Mouse (Mus musculus) bone marrow, adult 2 months (tissue): ENCODE data around the gene Zfp229. TPM values are rescaled to one million over a fixed set of nuclear protein-coding genes. Genes with fewer than 3 reads are reported as not detected.
"Not testable (repeated sequence)": the region's sequence is repeated elsewhere in the genome, so short reads cannot be mapped to it uniquely, and the experiment has no call there.

ENCODE experiments used
- H3K27ac ChIP-seq: fragments of 200-500 bp; 2 replicates; pipeline ENCODE4 v1.5.1; 2012; ENCODE audit warnings: low read depth, mild to moderate bottlenecking, control low read depth, inconsistent platforms, low read length; ENCODE audit not compliant: control insufficient read depth, poor library complexity, insufficient read depth
- H3K4me1 ChIP-seq: fragments of 200-500 bp; 2 replicates; pipeline ENCODE4 v1.6.1; 2011; ENCODE audit warnings: low read length; ENCODE audit not compliant: control insufficient read depth, insufficient read depth
- H3K4me3 ChIP-seq: fragments of 200-500 bp; replicated peaks from 2 replicates; pipeline ENCODE3; 2011; ENCODE audit warnings: mild to moderate bottlenecking, low read depth, low read length, control low read depth; ENCODE audit not compliant: control insufficient read depth
- CTCF ChIP-seq: fragments of 200-500 bp; IDR thresholded peaks from 2 replicates; pipeline ENCODE4 v1.5.1; 2011; ENCODE audit warnings: low read length, control low read depth; ENCODE audit not compliant: control insufficient read depth, insufficient read depth
- POLR2A ChIP-seq: fragments of 200-500 bp; IDR thresholded peaks from 2 replicates; pipeline ENCODE4 v1.6.1; 2011; ENCODE audit warnings: low read depth, mild to moderate bottlenecking, control low read depth, low read length, borderline replicate concordance; ENCODE audit not compliant: control insufficient read depth
- WGBS: fragments of 180-500 bp; shearing (Covaris S2); methylation state at CpG from one replicate; pipeline ENCODE4 v1.1.7; 2018; 5-methylcytosine and 5-hydroxymethylcytosine counted together
- polyA plus RNA-seq: library from polyadenylated mRNA; stranded (reverse); fragments of >200 nt; gene quantifications from 2 replicates; pipeline ENCODE4 v1.2.4, GENCODE M21; 2011; ENCODE audit warnings: low replicate concordance; ENCODE audit not compliant: missing spikeins, insufficient read depth, insufficient read length

Zfp229 gene
- 3.1 TPM in 1 of 2 replicates, not detected in the other for polyA plus RNA-seq

- H3K4me1 ChIP-seq, H3K4me3 ChIP-seq, H3K27ac ChIP-seq: not testable (repeated sequence)
- 98% methylated on average over 12 of the region's 22 CpGs for WGBS
These were observed at the start of gene Zfp229 for GRCm38 (mm10) chr17:21730495-21730894. Zfp229 (plus strand) TSS chr17:21730795.

- H3K27ac ChIP-seq = no peak within 1 kb of the TSS
- no peak within 1 kb of the TSS for H3K4me3 ChIP-seq
- 83% methylated on average over 3 of the region's 3 CpGs for WGBS
- no peaks in the 10 kb centered on the region for H3K4me1 ChIP-seq
- TF ChIP-seq POLR2A (no peak), CTCF (no peak)
These were observed 39.0 kb upstream of the Zfp229 start, which contains the start of gene Gm10226 for GRCm38 (mm10) chr17:21691560-21691959. Gm10226 (plus strand) TSS chr17:21691860.

GRCm38 (mm10) chr17:21693342-21693741 is 37.3 kb upstream of the Zfp229 start:
- WGBS = 77% methylated on average over 3 of the region's 3 CpGs
- H3K4me1 ChIP-seq = no peaks in the 10 kb centered on the region
- TF ChIP-seq CTCF (no peak), POLR2A (no peak)
- no peak overlapping the region for H3K4me3 ChIP-seq
- no peak overlapping the region for H3K27ac ChIP-seq

GRCm38 (mm10) chr17:21696073-21696472 is 34.5 kb upstream of the Zfp229 start:
- TF ChIP-seq POLR2A (no peak), CTCF (no peak)

GRCm38 (mm10) chr17:21702281-21703240 is 28.0 kb upstream of the Zfp229 start:
- H3K27ac ChIP-seq = 0 out of 2 replicates have a peak overlapping the region, but pooled peaks have one; percentile 33
- H3K4me3 ChIP-seq = no peak overlapping the region
- 29% methylated on average over 5 of the region's 5 CpGs for WGBS
- H3K4me1 ChIP-seq = no peaks in the 10 kb centered on the region
- TF ChIP-seq CTCF (no peak), POLR2A (no peak)

More at GRCm38 (mm10) chr17:21696073-21696472, 34.5 kb upstream of the Zfp229 start:
- no peak overlapping the region for H3K27ac ChIP-seq
- H3K4me3 ChIP-seq = no peak overlapping the region
- no peaks in the 10 kb centered on the region for H3K4me1 ChIP-seq

GRCm38 (mm10) chr17:21703414-21703813 is 27.2 kb upstream of the Zfp229 start:
- Histone ChIP-seq H3K4me1 (no peaks in the 10 kb centered on the region), H3K27ac (no peak overlapping the region), H3K4me3 (no peak overlapping the region)
- WGBS = 7% methylated on average over 1 of the region's 1 CpGs
- no peak for TF ChIP-seq CTCF
- TF ChIP-seq POLR2A = no peak

- Histone ChIP-seq H3K4me1 (no peaks in the 10 kb centered on the region), H3K4me3 (peak within 1 kb of the TSS; percentile 84), H3K27ac (peak within 1 kb of the TSS; percentile 79)
- 8% methylated on average over 26 of the region's 26 CpGs for WGBS
- no peak for TF ChIP-seq CTCF
- TF ChIP-seq POLR2A = peak; percentile 45; the same call in 1 of the 2 replicates
These were observed 23.1 kb upstream of the Zfp229 start, which contains the start of gene Zfp760 for GRCm38 (mm10) chr17:21707343-21707996. Zfp760 (plus strand) TSS chr17:21707741.

GRCm38 (mm10) chr17:21708401-21708800 is 22.2 kb upstream of the Zfp229 start:
- WGBS = 3% methylated on average over 2 of the region's 2 CpGs

More at GRCm38 (mm10) chr17:21708401-21708800, 22.2 kb upstream of the Zfp229 start:
- Histone ChIP-seq H3K4me1 (no peaks in the 10 kb centered on the region), H3K27ac (no peak overlapping the region), H3K4me3 (no peak overlapping the region)
- TF ChIP-seq POLR2A (no peak), CTCF (no peak)
